Mouse (Mus musculus) cerebellum, adult 11 months (tissue): ENCODE measurements around the gene 1110032F04Rik.
"Not testable (repeated sequence)": the region's sequence is repeated elsewhere in the genome, so short reads cannot be mapped to it uniquely, and the experiment has no call there.

Source experiments
- DNase-seq: peaks from one replicate; pipeline ENCODE4 v3.0.0; 2022

The 1110032F04Rik gene

DNA sequence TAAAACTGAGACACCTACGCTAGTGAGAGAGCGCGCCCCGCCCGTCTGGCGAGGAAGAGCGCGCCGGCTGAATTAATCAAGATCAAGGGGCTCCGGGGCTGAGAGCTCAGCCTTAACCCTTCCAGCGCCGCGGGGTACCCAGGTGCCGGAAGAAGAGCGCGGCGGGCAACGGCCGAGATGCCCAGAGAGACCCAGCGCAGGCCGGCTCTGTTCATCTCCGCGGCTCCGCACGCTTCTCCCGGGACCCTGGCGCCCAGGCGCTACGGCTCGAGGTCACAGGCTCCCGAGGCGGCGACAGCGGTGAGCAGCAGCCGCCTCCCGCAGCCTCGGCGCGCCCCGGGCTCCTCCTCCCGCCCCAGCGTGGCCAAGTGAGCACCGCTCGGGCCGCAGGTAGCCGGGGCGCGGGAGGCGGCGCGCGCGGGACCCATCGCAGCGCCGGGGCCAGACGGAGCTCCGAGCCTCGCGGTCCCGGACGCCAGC lies at the start of gene 1110032F04Rik:
Gene 1110032F04Rik (plus strand): TSS at position 376 of the 480 bp plus-strand sequence.
- no peak for DNase-seq

DNA sequence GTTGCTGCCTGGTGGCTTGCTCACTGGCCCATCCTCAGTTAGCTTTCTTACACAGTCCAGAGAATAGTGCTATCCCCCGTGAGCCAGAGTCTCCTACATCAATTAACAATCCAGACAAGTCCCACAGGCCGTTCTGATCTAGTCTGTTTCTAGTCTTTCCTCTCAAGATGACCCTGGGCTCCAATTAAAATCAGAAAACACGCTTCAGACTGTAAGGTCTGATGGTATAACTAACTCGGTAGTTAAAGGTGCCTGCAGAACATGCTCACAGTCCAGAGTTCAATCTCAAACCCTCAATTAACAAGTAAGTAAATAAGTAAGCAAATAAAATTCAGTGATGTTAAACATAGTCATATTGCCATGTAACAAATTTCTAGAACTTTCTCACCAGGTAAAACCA lies 48.0 kb upstream of the 1110032F04Rik start:
- DNase-seq: no peak

DNA sequence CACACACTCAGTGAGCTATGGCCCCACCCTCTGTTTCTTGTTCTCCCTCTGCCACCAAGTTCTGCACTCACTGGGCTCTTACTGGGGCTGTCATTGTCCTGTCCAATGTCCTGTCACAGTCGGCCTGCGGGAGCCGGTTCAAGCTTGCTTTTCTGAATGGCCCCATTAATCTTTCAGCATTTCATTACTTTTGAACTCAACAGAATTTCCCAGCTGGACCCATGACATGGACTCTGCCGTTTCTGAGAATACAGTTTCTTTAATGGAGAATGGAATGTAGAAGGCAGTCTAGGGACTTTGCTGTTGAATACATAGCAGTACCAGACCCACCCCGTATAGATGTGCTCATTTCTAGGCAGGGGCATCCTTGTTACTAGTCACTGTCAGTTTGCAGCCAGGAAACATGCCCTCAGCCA lies 47.5 kb upstream of the 1110032F04Rik start:
- no peak for DNase-seq

DNA sequence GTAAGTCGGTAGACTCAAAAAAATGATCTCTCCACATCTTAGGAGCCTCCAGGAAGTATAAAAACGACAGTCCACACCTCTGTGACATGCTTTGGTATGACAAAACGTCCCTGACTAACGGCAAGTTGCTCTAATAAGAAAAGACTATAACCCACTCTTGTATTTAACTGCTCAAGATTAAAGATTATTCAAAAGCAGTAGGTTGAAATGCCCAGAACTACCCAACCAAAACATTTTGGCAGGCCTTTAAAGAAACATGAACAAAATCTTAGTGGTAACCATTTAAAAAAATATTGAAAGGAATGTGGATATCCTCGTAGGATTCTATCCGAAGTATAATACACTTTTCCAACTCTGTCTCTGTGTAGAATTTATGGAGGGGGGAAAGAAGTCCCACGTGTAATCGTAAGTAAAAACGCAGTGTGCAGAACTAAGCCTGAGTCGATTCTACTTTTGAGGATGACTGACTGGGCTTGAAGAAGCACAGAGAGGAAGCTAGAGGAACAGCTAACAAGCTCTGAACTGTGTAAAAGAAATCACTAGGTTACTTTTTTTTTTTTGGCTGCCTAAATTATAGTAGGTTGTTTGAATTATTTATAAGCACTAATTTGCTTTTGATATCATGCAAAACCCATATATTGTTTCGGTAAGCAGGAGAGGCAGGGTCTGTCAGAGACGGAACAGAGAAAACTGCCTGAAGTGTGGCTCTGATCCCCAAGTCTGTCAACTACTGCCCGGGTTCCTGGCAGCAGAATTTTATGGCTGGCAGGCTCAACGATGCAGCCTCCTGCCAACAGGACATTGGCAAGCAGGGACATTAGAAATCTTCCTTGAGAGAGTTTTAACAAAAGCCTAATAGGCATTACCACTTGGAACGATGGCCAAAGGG lies 45.3 kb upstream of the 1110032F04Rik start:
- peak; percentile 20 for DNase-seq

DNA sequence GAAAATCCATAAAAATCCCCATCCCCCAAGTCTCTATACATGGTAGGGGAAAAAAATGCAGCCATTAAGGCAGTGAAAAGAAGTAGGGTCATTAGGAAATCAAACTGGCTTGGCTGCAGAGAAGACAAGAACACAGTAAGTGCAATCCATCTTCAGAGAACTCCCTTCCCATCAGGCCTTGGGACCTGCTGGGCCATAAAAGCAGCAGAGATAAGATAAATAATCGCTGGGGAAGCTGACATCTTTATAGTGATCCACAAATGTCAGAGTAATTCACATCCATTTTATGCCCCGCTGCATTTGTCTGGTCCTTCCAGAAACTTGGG lies 44.7 kb upstream of the 1110032F04Rik start:
- DNase-seq: no peak

DNA sequence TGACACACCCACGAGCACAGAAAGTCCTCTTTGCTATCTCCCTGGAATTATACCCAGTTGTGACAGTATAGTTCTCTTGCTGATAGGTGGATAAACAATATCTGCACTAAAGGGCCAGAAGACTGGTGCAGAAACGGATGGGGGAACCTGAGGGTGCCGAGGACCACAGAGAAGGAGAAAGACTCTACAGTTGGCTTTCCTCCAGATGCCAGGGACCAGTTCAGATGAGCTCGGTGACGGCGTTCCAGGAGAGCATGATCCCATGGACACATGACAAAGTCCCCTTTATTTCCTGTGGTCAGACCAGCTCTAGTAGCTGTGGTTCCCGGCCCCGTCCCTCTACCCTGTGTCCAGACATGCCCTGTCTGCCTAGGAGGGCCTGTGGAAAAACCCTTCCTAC lies 44.2 kb upstream of the 1110032F04Rik start:
- no peak for DNase-seq

DNA sequence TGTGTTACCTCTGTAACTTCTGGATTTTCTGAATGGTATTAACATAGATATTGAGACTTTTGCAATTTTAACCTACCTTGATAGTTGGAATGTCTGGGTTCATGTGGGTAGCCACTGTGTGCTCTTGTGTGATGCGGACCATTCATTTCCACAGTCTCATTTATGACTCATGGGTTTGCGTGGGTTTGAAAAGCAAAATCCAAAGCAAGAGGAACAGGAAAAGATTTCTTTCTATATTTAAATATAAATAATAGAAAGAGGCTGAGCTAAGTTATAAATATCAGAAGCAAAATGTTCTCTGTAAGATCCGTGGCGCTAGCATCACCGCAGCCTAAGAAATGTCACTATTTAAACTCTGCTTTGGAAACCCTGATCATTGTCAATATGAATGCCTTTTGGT lies 41.7 kb upstream of the 1110032F04Rik start:
- DNase-seq: no peak

DNA sequence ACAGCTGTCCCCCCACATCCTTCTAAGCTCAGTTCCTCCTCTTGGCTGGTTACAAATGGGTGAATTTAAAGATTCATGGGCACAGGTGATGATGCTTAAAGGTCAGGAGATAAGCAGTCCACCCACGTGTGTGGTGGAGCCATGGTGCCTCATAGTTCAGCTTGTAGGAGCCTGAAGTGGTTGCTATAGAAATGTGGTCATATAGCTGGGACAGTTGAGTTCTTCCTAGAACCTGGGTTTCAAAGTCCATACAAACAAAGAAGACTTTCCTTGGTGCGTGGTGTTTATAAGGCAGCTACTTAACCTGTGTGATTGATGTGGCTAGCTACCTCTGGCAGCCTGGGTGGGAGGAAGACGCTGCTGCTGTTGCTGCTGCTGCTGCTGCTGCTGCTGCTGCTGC lies 39.4 kb upstream of the 1110032F04Rik start:
- no peak for DNase-seq

DNA sequence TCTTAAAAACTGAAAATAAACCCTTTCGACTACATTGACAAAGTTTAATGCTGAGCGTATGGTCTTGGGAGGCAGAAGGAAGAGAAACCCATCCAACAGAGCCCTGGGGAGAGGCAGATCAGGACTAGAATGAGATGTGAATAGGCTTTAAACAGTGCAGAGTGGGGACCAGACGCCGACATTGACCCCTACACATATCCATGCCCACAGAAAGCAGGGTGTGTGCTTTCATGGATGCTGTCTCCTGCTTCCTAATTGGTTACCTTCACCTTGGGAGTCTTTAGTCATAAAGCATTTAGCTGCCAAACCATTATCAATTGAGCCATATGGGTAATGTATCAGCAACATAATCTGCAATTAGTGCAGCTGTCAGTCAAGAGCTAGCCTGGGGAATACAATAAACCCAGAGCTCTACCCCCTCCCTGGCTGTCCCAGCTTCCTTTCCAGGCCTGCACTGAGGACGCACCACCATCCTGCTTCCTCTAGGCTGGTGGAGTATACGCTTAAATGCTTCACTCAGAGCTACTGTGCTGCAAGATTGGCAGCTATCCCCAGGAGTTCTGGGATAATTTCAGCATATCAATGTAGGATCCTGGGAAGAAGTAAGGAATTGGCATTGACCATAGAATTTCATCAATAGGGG lies 32.4 kb upstream of the 1110032F04Rik start:
- DNase-seq: no peak

DNA sequence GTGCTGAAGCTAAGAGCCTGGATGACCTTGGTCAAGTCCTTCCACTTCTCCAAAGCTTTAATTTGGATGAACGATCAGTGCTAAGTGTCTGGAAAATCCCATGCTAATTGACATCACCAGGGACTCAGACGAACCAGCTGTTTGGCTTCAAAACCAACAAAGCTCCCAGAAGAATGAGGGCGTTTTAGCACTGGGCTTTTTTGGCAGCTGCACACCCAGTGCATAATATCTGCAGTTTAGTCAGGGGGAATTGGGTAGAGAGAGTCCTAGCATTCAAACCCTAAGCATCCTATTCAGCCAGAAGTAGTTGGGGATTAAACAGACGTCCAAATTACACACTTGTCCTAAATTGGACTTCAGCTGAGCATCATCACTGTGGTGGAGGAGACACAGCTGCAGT lies 29.2 kb upstream of the 1110032F04Rik start:
- DNase-seq: no peak

DNA sequence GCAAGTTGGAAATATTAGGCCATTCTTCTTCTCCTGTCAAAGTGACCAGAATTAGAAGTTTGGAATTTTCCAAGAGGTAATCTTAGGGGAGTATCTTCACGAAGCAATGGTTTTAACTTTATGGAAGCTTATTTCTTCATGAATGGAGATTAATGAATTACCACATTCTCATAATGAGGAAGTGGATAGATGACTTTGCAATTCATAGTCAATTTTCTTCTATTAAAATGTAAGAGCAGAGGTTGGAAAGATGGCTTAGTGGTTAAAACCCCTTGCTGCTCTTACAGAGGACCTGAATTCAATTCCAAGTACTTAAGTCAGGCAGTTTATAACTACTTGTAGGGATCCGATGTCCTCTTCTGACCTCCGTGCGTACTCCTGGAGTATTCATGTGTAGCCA lies 25.4 kb upstream of the 1110032F04Rik start:
- no peak for DNase-seq

DNA sequence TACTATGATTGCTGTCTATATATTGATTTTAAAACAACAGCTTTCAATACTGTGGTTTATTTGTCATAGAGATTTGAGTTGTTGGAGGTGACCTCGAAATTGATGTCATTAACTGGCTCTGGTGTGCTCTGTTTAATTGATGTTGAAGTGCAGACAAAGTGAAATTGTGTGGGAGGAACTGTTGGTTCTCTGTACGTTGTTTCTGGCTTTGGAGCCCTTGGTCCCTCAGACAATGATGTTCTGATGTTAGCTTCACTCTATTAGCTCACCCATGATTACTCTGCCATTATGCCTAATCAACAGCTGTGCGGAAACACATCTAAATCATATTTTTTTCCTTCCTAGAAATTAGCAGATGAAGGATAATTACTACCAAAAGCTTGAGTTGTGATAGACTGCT lies 21.1 kb upstream of the 1110032F04Rik start:
- DNase-seq: no peak

DNA sequence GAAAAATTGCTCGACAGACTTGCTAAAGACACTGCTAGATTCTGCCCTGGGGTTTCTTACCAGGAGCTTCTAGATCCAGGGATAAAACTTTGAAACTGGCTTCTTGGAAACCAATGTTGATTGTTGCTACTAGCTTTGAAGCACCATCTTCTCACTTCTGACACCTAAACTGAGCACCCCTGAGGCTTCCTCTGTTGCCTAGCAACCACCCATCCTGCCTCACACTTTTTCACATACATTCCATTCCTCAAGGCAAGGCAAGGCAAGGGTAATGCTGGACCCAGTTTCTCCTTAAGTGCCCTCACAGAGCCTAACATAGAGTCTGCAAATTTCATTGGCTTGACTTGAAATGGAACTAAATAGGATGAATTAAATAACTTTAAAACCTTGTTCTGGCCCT lies 17.0 kb upstream of the 1110032F04Rik start:
- no peak for DNase-seq

DNA sequence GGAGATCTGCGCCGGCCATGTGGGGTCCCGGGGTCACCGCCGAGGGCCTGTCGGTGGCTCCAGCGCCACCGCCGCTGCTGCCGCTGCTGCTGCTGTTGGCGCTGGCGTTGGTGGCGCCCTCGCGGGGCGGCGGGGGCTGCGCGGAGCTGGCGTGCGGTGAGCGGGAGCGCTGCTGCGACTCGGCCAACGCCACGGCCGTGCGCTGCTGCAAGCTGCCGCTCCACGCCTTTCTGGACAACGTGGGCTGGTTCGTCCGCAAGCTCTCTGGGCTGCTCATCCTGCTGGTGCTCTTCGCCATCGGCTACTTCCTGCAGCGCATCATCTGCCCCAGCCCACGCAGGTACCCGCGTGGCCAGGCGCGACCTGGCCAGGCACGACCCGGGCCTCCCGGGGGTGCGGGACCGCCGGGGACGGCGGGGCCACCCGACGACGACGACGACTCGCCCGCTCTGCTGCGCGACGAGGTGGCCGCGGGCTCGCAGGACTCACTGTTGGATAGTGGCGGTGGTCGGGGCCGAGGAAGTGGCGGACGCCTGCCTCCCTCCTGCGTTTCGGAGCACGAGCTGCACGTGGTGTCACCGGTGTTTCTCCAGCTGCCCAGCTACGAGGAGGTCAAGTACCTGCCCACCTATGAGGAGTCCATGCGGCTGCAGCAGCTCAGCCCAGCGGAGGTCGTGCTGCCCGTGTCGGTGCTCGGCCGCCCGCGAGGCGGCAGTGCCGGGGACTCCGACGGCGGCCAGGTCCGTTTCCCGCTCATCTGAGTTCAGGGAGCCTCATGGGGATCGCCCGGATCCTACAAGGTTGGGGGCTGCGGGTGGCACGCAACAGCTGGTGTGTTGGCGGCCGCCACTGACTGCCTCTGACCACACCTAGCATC lies 543 bp downstream of the 1110032F04Rik start:
- DNase-seq: no peak

DNA sequence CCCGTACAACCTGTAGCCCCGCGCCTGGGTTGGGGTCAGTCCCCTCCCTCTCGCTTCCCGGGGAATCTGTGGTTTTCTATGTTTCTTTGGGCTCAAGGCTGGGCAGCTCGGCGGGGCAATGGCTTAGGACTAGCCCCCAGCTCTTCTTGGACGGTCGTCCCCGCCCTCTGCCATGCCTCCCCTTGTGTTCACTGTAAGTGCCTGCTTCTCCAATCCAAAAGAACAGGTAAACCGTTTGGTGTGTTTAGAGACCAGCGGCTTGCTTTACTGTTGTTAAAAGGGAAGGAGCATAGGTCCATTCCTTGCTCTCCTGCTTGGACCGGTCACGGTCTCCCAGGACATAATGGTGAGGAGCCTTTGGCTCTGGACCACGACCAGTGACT lies 1.2 kb downstream of the 1110032F04Rik start:
- no peak for DNase-seq

DNA sequence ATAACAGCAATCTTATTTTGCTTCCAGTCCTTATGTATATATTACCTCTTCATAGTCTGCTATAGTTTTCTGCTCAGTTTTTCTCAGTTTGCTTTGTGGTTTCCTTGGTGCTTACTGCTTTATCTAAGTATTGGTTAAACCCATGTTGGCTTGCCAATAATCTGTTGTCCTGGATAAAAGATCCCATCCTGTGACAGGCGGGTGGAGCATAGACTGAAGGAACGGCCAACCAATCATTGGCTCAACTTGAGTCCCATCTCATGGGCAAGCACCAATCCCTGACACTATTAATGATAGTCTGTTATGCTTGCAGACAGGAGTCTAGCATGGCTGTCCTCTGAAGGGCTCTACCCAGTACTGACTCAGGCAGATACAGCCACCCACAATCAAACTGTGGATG lies 4.7 kb downstream of the 1110032F04Rik start:
- DNase-seq: no peak

DNA sequence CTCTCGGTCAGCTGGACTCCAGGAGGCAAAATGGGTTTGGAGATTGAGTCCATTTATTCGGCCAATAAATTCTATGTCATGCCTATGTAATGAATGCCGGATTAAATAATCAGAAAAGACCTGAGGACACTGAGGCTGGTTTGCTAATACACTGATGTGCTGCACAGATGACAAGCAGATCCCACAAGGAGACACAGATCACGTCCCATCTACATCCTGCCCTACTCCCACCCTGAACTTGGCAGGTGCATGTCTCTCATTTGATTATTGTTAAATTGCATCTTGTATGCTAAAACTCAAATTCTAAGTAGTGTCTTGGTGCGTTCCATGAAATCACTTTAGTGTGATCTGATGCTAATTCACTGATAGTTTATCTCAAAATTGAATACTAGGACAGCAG lies 17.5 kb downstream of the 1110032F04Rik start:
- DNase-seq: no peak

DNA sequence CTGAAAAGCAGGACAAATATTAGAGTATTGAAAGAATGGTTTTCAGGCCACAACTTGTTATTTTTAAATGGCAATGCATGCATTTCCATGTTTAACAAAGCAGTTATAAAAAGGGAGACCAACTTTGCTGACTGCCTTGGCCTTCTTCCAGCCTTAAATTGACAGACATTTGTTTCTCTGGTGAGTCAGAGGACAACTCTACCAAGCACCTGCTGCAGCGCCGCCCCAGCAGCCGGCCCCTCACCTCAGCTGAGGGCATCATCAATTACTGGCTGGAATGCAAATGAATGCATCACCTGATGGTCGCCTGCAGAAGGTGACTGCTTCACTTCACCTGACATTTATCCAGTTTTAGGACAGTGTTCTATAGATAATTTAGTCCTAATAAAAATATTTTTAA lies 26.0 kb downstream of the 1110032F04Rik start:
- no peak for DNase-seq

DNA sequence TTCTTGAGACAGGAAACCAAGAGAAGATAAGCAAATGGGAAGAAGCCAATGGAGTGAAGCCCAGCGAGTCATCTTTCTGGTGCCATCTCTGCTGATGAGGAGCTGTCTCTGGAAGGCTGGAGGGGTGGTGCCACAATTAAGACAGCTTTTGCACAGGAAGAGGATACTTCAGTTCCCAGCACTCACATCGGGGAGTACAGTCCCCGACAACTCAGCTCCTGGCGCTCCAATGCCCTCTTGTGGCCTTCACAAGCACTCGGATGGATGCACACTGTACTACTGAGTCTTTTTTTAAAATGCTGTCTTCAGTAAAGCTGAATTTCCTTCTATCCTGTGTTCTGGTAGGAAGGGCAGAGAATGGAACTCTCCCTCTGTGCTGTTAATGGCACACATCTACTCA lies 27.8 kb downstream of the 1110032F04Rik start:
- no peak for DNase-seq

DNA sequence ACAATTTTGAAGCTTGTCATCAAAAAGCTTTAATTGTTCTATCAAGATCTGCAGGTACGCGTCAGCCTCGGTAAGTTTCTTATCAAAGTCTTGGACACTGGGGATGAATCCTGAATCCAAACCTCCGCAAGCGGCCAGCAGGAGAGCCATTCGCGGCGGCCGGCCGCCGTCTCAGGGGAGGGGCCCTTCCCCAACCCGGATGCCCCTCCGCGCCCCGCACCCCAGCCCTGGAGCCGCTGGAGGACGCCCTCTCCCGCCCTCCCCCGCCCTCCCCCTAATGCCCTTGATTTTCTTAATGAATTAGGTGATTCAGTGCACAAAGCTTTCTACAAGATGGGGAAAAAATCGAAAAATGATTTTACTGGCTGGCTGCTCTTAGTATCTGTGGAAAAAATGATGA lies 33.2 kb downstream of the 1110032F04Rik start:
- not testable (repeated sequence) for DNase-seq

DNA sequence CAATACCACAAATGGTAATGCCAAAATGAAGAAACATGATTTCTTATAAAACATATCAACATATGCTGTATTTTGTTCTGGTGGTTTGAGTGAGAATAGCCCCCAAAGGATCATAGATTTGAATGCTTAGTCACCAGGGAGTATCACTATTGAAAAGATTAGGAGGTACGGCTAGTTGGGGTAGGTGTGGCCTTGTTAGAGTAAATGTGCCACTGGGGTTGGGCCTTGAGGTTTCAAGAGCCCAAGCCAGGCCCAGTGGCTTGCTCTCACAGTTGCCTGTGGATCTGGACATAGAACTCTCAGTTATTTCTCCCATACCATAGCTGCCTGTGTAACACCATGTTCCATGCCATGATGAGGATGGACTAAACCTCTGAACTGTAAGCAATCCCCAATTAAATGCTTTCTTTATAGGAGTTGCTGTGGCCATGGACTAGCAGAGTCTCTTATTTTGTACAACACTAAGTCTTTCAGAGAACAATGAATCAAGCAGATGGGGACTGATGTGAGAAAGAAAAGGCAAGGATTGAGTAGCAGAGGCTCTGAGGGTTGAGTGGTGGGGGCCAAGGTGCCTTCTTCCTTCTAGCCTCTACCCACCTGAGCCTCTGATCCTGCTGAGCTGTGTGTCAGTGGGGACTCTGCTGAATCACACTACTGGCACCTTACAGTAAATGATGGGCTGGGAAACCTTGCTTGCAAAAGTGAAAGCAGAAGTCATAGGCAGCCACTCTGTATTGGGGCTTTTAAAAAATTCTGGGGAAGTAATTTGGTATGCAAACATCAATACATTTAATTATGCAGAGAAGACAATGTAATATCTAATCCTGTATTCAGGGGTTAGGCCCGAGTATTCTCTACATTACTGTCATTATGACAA lies 35.8 kb downstream of the 1110032F04Rik start:
- DNase-seq: no peak

DNA sequence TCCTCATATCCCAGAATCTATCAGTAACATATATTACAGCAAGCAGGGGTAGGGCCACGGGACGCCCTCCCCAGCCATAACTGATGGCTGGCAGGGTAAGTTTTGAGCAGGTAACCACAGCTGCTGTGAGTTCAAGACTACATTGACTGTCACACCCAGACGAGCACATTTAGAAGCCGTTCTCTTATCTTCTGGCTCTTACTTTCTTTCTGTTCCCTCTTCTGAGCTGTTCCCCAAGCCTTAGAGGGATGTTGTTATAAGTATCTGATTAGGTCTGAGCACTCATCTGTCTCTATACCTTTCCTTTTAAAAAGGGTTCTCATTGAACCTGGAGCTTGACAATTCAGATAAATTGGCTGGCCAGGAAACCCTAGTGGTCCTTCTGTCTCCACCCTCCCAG lies 38.1 kb downstream of the 1110032F04Rik start:
- DNase-seq: no peak
